Mouse (Mus musculus): ENCODE measurements around the gene Tox4. TPM values are rescaled to one million over a fixed set of nuclear protein-coding genes. Genes with fewer than 3 reads are reported as not detected.
"Not testable (repeated sequence)": the region's sequence is repeated elsewhere in the genome, so short reads cannot be mapped to it uniquely, and the experiment has no call there.

The Tox4 gene
- polyA plus RNA-seq, 1 experiment from 2014 or later = 56.1 TPM

DNA sequence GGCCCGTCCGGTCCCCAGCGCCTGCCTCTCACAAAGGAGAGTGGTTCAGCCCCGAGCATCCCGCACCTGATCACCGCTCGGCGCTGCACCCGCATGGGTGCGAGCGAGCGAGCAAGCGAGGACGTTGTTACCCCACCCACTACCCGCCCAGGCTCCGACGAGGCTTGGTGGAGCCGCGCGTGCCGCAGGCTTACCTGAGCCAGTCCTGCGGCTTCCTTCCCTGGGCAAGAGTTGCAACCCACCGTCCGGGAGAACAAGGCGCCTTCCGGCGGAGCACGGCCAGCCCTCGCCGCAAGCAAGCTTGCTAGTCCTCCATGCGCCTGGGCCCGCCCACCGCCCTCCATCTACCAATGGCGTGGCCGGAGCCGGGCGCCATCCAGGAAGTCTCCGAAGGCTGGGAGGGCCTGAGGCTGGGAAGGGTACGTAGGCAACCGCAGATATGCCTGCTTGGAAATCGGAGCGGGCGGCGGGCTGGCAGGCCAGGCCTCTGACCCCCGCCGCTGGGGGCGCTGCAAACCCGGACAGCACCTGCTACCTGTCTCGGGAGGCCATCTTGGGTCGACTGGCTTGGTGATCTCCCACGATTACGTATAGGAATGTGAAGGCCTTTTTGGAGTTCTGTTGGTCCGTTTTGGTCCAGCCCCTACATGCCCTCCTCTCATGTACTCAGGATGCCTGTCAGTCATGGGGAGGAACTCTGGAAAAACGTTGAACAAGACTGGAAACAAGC, 21.3 kb upstream of the Tox4 start, which contains the start of gene Chd8:
TSS of gene Chd8 (minus strand) at position 297 of the 730 bp plus-strand sequence.
- H3K9ac ChIP-seq (replicated peaks; ENCODE audit: low read length) = peak within 1 kb of the TSS; percentile 85
- no peaks in the 10 kb centered on the region for H3K27me3 ChIP-seq (ENCODE audit: control insufficient read depth, insufficient read depth, low read length)
- DNase-seq = peak; percentile 99
- peak; percentile 100 for ATAC-seq (ENCODE audit: low FRiP score, low TSS enrichment)
- peaks cover 14% of the 10 kb centered on the region for H3K36me3 ChIP-seq (ENCODE audit: control insufficient read depth, insufficient read depth, low read length)
- peak within 1 kb of the TSS; percentile 79 for H3K4me2 ChIP-seq (ENCODE audit: low read length)
- H3K27ac ChIP-seq (replicated peaks; ENCODE audit: low read depth, low read length) = peak within 1 kb of the TSS; percentile 96
- no peaks in the 10 kb centered on the region for H3K9me3 ChIP-seq (ENCODE audit: control insufficient read depth, low read length)
- H3K4me3 ChIP-seq (replicated peaks; ENCODE audit: low read depth, low read length) = peak within 1 kb of the TSS; percentile 93
- peaks cover 21% of the 10 kb centered on the region for H3K4me1 ChIP-seq (ENCODE audit: control insufficient read depth, insufficient read depth, low read length)
- WGBS = under 1% methylated on average over 54 of the region's 54 CpGs

GRCm38 (mm10) chr14:52272781-52273180, 6.2 kb upstream of the Tox4 start:
- DNase-seq (no peak), ATAC-seq (ENCODE audit: low FRiP score, low TSS enrichment) (no peak)
- no peaks in the 10 kb centered on the region for H3K27me3 ChIP-seq (ENCODE audit: control insufficient read depth, insufficient read depth, low read length)
- H3K9me3 ChIP-seq (ENCODE audit: control insufficient read depth, low read length) = no peaks in the 10 kb centered on the region
- no peak overlapping the region for H3K27ac ChIP-seq (replicated peaks; ENCODE audit: low read depth, low read length)
- 78% methylated on average over 3 of the region's 3 CpGs for WGBS
- no peaks in the 10 kb centered on the region for H3K4me1 ChIP-seq (ENCODE audit: control insufficient read depth, insufficient read depth, low read length)
- H3K36me3 ChIP-seq (ENCODE audit: control insufficient read depth, insufficient read depth, low read length) = peaks cover 41% of the 10 kb centered on the region
- no peak overlapping the region for H3K4me3 ChIP-seq (replicated peaks; ENCODE audit: low read depth, low read length)
- no peak overlapping the region for H3K4me2 ChIP-seq (ENCODE audit: low read length)
- H3K9ac ChIP-seq (replicated peaks; ENCODE audit: low read length) = no peak overlapping the region

DNA sequence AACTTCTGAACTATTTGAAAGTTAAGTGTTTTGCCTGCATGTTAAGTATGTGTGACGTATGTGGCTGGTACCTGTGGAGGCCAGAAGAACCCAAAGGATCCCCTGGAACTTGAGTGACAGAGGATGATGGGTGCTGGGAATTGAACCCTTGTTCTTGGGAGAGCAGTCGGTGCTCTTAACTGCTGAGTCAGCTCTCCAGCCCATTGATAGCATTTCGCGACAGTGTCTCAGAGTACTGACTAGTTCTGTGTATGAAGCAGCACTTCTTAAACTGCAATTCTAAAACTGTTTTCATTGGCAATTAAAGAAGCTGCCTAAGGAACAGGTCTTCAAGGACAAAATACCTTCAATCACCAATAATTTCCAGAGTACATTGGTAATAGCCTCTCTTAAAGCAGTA, 1.7 kb upstream of the Tox4 start:
- DNase-seq (no peak), ATAC-seq (ENCODE audit: low FRiP score, low TSS enrichment) (no peak)
- WGBS = 93% methylated on average over 4 of the region's 4 CpGs
- Histone ChIP-seq H3K27me3 (ENCODE audit: control insufficient read depth, insufficient read depth, low read length) (no peaks in the 10 kb centered on the region), H3K9me3 (ENCODE audit: control insufficient read depth, low read length) (no peaks in the 10 kb centered on the region), H3K4me2 (ENCODE audit: low read length) (no peak overlapping the region), H3K4me1 (ENCODE audit: control insufficient read depth, insufficient read depth, low read length) (peaks cover 9% of the 10 kb centered on the region), H3K9ac (replicated peaks; ENCODE audit: low read length) (no peak overlapping the region), H3K27ac (replicated peaks; ENCODE audit: low read depth, low read length) (no peak overlapping the region), H3K4me3 (replicated peaks; ENCODE audit: low read depth, low read length) (no peak overlapping the region), H3K36me3 (ENCODE audit: control insufficient read depth, insufficient read depth, low read length) (peaks cover 27% of the 10 kb centered on the region)

DNA sequence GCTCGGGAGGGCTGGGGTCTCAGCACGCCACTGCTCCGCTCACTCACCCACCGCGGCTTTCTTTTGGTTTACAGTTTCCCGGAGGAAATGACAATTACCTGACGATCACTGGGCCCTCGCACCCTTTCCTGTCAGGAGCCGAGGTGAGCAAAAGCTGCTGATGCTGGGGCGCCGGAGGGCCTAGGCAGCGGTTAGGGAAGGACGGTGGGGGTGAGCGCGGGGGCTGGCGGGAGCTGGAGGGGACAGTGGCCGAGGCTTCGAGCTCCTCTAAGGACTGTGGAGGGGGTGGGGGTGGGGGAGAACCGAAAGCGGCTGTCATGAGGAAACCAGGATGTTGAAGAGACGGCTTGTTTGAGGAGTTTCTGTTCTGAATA, 788 bp downstream of the Tox4 start:
- Histone ChIP-seq H3K4me2 (ENCODE audit: low read length) (peak overlapping the region; percentile 77), H3K9ac (replicated peaks; ENCODE audit: low read length) (peak overlapping the region; percentile 89), H3K4me1 (ENCODE audit: control insufficient read depth, insufficient read depth, low read length) (peaks cover 9% of the 10 kb centered on the region), H3K27me3 (ENCODE audit: control insufficient read depth, insufficient read depth, low read length) (no peaks in the 10 kb centered on the region), H3K27ac (replicated peaks; ENCODE audit: low read depth, low read length) (peak overlapping the region; percentile 87), H3K9me3 (ENCODE audit: control insufficient read depth, low read length) (no peaks in the 10 kb centered on the region), H3K4me3 (replicated peaks; ENCODE audit: low read depth, low read length) (peak overlapping the region; percentile 87), H3K36me3 (ENCODE audit: control insufficient read depth, insufficient read depth, low read length) (peaks cover 16% of the 10 kb centered on the region)
- no peak; the same call in 1 of the 2 replicates for ATAC-seq (ENCODE audit: low FRiP score, low TSS enrichment)
- no peak for DNase-seq
- WGBS = under 1% methylated on average over 21 of the region's 21 CpGs

DNA sequence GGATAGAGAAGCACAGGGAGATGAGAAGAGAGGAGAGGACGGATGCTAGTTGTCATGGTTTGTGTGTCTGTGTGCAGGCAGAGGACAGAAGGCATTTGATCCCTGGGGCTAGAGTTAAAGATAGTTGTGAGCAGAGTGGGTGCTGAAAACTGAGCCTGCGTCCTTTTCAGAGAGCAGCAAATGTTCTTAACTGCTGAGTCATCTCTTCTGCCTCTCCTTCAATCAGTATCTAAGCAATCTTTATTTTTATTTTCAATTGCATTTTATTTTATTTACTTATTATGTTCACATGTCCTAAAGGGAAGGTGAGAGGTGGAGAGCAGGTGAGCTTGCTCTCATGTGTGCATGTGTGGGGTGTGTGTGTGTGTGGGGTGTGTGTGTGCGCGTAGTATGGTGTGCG, 4.7 kb downstream of the Tox4 start:
- no peaks in the 10 kb centered on the region for H3K27me3 ChIP-seq (ENCODE audit: control insufficient read depth, insufficient read depth, low read length)
- WGBS = 97% methylated on average over 5 of the region's 5 CpGs
- no peak overlapping the region for H3K4me3 ChIP-seq (replicated peaks; ENCODE audit: low read depth, low read length)
- DNase-seq = no peak
- H3K36me3 ChIP-seq (ENCODE audit: control insufficient read depth, insufficient read depth, low read length) = peaks cover 38% of the 10 kb centered on the region
- H3K4me2 ChIP-seq (ENCODE audit: low read length) = no peak overlapping the region
- no peak for ATAC-seq (ENCODE audit: low FRiP score, low TSS enrichment)
- peaks cover 9% of the 10 kb centered on the region for H3K4me1 ChIP-seq (ENCODE audit: control insufficient read depth, insufficient read depth, low read length)
- H3K9ac ChIP-seq (replicated peaks; ENCODE audit: low read length) = no peak overlapping the region
- no peaks in the 10 kb centered on the region for H3K9me3 ChIP-seq (ENCODE audit: control insufficient read depth, low read length)
- no peak overlapping the region for H3K27ac ChIP-seq (replicated peaks; ENCODE audit: low read depth, low read length)

- WGBS = 95% methylated on average over 3 of the region's 3 CpGs
- H3K27ac ChIP-seq (replicated peaks; ENCODE audit: low read depth, low read length) = no peak overlapping the region
- no peak for DNase-seq
Measured at GRCm38 (mm10) chr14:52284191-52284590, 5.2 kb downstream of the Tox4 start.

DNA sequence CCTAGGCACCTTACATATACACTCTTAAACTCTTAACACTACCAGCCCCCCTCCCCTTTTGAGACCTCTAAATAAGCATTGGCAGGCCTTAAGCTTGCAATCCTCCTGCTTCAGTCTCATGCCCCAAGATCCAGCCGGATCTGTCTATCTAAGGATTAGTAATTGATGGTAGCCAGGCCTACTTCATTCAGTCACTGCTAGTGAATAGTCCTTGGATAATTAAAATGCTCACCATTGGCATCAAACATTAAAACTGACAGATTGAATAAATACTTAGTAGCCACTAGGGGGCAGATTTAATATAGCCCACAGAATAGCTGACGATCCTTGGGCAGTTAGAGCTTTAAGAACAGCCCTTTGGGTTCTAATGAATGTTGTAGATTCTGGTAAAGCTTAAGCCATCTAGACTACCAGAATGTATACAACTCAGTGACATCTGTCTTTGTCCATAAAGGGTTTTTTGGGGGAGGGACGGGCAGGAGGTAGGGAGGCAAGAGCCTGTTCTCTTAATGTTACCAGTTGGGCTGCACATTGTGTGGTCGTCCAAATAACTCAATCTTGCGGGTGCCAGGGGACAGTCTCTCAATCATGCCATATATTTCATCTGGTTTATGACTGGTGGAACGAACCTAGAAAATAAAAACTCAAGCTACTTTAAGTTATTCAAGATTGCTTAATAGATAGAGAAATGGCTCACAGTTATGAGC, 16.8 kb downstream of the Tox4 start:
- H3K9ac ChIP-seq (replicated peaks; ENCODE audit: low read length) = no peak overlapping the region
- H3K4me1 ChIP-seq (ENCODE audit: control insufficient read depth, insufficient read depth, low read length) = no peaks in the 10 kb centered on the region
- H3K4me3 ChIP-seq (replicated peaks; ENCODE audit: low read depth, low read length) = no peak overlapping the region
- no peak overlapping the region for H3K4me2 ChIP-seq (ENCODE audit: low read length)
- H3K9me3 ChIP-seq (ENCODE audit: control insufficient read depth, low read length) = no peaks in the 10 kb centered on the region
- peaks cover 88% of the 10 kb centered on the region for H3K36me3 ChIP-seq (ENCODE audit: control insufficient read depth, insufficient read depth, low read length)
- no peak overlapping the region for H3K27ac ChIP-seq (replicated peaks; ENCODE audit: low read depth, low read length)
- DNase-seq = peak; percentile 83
- WGBS = 64% methylated on average over 6 of the region's 6 CpGs
- H3K27me3 ChIP-seq (ENCODE audit: control insufficient read depth, insufficient read depth, low read length) = no peaks in the 10 kb centered on the region
- peak; percentile 31; the same call in 1 of the 2 replicates for ATAC-seq (ENCODE audit: low FRiP score, low TSS enrichment)

More at GRCm38 (mm10) chr14:52284191-52284590, 5.2 kb downstream of the Tox4 start:
- H3K4me3 ChIP-seq (replicated peaks; ENCODE audit: low read depth, low read length) = no peak overlapping the region
- H3K4me2 ChIP-seq (ENCODE audit: low read length) = no peak overlapping the region
- peaks cover 9% of the 10 kb centered on the region for H3K4me1 ChIP-seq (ENCODE audit: control insufficient read depth, insufficient read depth, low read length)
- no peak for ATAC-seq (ENCODE audit: low FRiP score, low TSS enrichment)
- peaks cover 38% of the 10 kb centered on the region for H3K36me3 ChIP-seq (ENCODE audit: control insufficient read depth, insufficient read depth, low read length)
- H3K27me3 ChIP-seq (ENCODE audit: control insufficient read depth, insufficient read depth, low read length) = no peaks in the 10 kb centered on the region
- H3K9me3 ChIP-seq (ENCODE audit: control insufficient read depth, low read length) = no peaks in the 10 kb centered on the region
- H3K9ac ChIP-seq (replicated peaks; ENCODE audit: low read length) = no peak overlapping the region

- not testable (repeated sequence) for H3K4me3 ChIP-seq (replicated peaks; ENCODE audit: low read depth, low read length); H3K27me3 ChIP-seq (ENCODE audit: control insufficient read depth, insufficient read depth, low read length); H3K9ac ChIP-seq (replicated peaks; ENCODE audit: low read length); H3K27ac ChIP-seq (replicated peaks; ENCODE audit: low read depth, low read length); DNase-seq; H3K9me3 ChIP-seq (ENCODE audit: control insufficient read depth, low read length); ATAC-seq (ENCODE audit: low FRiP score, low TSS enrichment); H3K4me1 ChIP-seq (ENCODE audit: control insufficient read depth, insufficient read depth, low read length)
- 91% methylated on average over 3 of the region's 3 CpGs for WGBS
- H3K4me2 ChIP-seq (ENCODE audit: low read length) = peak overlapping the region; percentile 65
- H3K36me3 ChIP-seq (ENCODE audit: control insufficient read depth, insufficient read depth, low read length) = peaks cover 21% of the 10 kb centered on the region
Measured at GRCm38 (mm10) chr14:52303517-52303916, 24.6 kb downstream of the Tox4 start.

All from midbrain, embryonic 14.5 days (tissue).